Mouse (Mus musculus) limb, embryonic 11.5 days (tissue): ENCODE measurements around the gene Gprc5d. TPM values are rescaled to one million over a fixed set of nuclear protein-coding genes. Genes with fewer than 3 reads are reported as not detected.

Source experiments
- polyA plus RNA-seq: library from polyadenylated mRNA; unstranded; fragments of >200 nt; fragmentation: Nextera tagmentation; extraction: Ambion mirVana; gene quantifications from 2 replicates; pipeline ENCODE4 v1.2.1, GENCODE M21; 2014

Gene Gprc5d
- polyA plus RNA-seq, 1 experiment from 2014 or later, result not detected

Other genes starting within 250 kb of the Gprc5d start
- 8.9 and 9.8 TPM in 2 replicates for gene Gpr19, start 219.7 kb downstream of the Gprc5d start, polyA plus RNA-seq
- gene Cdkn1b, start 197.9 kb downstream of the Gprc5d start, polyA plus RNA-seq, result 13.7 and 16.1 TPM in 2 replicates
- gene Apold1, start 136.6 kb downstream of the Gprc5d start, polyA plus RNA-seq, result 3.0 and 3.4 TPM in 2 replicates
- gene Ddx47, start 106.7 kb downstream of the Gprc5d start, polyA plus RNA-seq, result 130 and 140 TPM in 2 replicates
- gene Gprc5a, start 52.6 kb downstream of the Gprc5d start, polyA plus RNA-seq, result 0.95 and 1.6 TPM in 2 replicates
- gene Fam234b, start 79.7 kb upstream of the Gprc5d start, polyA plus RNA-seq, result 20.4 and 21.2 TPM in 2 replicates
- 1.3 and 3.8 TPM in 2 replicates for gene Hebp1, start 79.7 kb upstream of the Gprc5d start, polyA plus RNA-seq
- gene Gsg1, start 136.1 kb upstream of the Gprc5d start, polyA plus RNA-seq, result 0.81 and 0.91 TPM in 2 replicates
- 0.23 TPM in 1 of 2 replicates, not detected in the other for gene Pbp2, start 192.1 kb upstream of the Gprc5d start, polyA plus RNA-seq
- gene Emp1, start 244.3 kb upstream of the Gprc5d start, polyA plus RNA-seq, result 6.8 and 7.8 TPM in 2 replicates